Mouse (Mus musculus) neural tube, embryonic 14.5 days (tissue): ENCODE data around the gene Rnf38. TPM values are rescaled to one million over a fixed set of nuclear protein-coding genes. Genes with fewer than 3 reads are reported as not detected.

Experiments used
- ATAC-seq: fragments of 200-750 bp; cut with Nextera tagmentation; 2 replicates; pipeline ENCODE4 v1.8.0; 2017; ENCODE audit warnings: low read depth, mild to moderate bottlenecking, moderate TSS enrichment, moderate library complexity
- H3K27ac ChIP-seq: fragments of 300-500 bp; sonication (generic); 2 replicates; pipeline ENCODE4 v1.5.1; 2014; ENCODE audit warnings: low read depth, mild to moderate bottlenecking, control low read depth, low read length, moderate library complexity, mixed read lengths
- H3K27me3 ChIP-seq: fragments of 300-500 bp; sonication (generic); 2 replicates; pipeline ENCODE4 v1.6.1; 2014; ENCODE audit warnings: low read length; ENCODE audit not compliant: control insufficient read depth, insufficient read depth
- H3K36me3 ChIP-seq: fragments of 300-500 bp; sonication (generic); 2 replicates; pipeline ENCODE4 v1.6.1; 2014; ENCODE audit warnings: low read length, mixed read lengths; ENCODE audit not compliant: control insufficient read depth, insufficient read depth
- H3K4me1 ChIP-seq: fragments of 300-500 bp; sonication (generic); 2 replicates; pipeline ENCODE4 v1.6.1; 2014; ENCODE audit warnings: low read length; ENCODE audit not compliant: control insufficient read depth, insufficient read depth
- H3K4me2 ChIP-seq: fragments of 300-500 bp; sonication (generic); 2 replicates; pipeline ENCODE4 v1.6.1; 2014; ENCODE audit warnings: mild to moderate bottlenecking, low read depth, low read length, control low read depth
- H3K4me3 ChIP-seq: fragments of 300-500 bp; sonication (generic); 2 replicates; pipeline ENCODE4 v1.5.1; 2014; ENCODE audit warnings: low read depth, low read length, control low read depth, mixed read lengths
- H3K9ac ChIP-seq: fragments of 300-500 bp; sonication (generic); replicated peaks from 2 replicates; pipeline ENCODE4 v1.6.1; 2014; ENCODE audit warnings: low read depth, mild to moderate bottlenecking, control low read depth, low read length, mixed read lengths
- H3K9me3 ChIP-seq: fragments of 300-500 bp; sonication (generic); 2 replicates; pipeline ENCODE4 v1.6.1; 2016; ENCODE audit warnings: low read length; ENCODE audit not compliant: control insufficient read depth
- WGBS: fragments of 180-500 bp; shearing (Covaris S2); extraction: QIAGEN DNeasy Blood & Tissue Kit; methylation state at CpG from one replicate; pipeline ENCODE4 v1.1.7; 2014; 5-methylcytosine and 5-hydroxymethylcytosine counted together
- polyA plus RNA-seq: library from polyadenylated mRNA; unstranded; fragments of >200 nt; fragmentation: Nextera tagmentation; extraction: Ambion mirVana; gene quantifications from 2 replicates; pipeline ENCODE4 v1.2.1, GENCODE M21; 2014

The Rnf38 gene
- polyA plus RNA-seq, 1 experiment from 2014 or later = 47.9 TPM

DNA sequence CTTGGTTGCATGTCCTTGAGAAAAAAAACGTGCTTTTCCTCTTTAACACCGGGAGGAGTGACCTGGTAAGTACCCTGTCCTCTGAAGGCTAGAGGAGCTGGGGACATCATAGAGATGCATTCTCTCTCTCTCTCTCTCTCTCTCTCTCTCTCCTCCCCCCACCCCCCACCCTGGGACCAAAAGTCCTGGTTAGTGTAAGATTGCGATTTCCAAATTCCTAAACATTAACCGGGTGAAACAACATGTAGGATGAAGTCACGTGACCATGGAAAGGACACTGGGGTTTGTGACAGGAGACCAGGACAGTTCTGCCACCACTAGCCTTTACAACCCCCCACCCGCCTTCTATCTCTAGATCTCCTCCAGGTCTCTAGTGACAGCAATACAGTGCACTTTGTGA, 19.6 kb upstream of the Rnf38 start:
- 12% methylated on average over 6 of the region's 6 CpGs for WGBS
- no peak overlapping the region for H3K9ac ChIP-seq
- H3K4me3 ChIP-seq = no peak overlapping the region

DNA sequence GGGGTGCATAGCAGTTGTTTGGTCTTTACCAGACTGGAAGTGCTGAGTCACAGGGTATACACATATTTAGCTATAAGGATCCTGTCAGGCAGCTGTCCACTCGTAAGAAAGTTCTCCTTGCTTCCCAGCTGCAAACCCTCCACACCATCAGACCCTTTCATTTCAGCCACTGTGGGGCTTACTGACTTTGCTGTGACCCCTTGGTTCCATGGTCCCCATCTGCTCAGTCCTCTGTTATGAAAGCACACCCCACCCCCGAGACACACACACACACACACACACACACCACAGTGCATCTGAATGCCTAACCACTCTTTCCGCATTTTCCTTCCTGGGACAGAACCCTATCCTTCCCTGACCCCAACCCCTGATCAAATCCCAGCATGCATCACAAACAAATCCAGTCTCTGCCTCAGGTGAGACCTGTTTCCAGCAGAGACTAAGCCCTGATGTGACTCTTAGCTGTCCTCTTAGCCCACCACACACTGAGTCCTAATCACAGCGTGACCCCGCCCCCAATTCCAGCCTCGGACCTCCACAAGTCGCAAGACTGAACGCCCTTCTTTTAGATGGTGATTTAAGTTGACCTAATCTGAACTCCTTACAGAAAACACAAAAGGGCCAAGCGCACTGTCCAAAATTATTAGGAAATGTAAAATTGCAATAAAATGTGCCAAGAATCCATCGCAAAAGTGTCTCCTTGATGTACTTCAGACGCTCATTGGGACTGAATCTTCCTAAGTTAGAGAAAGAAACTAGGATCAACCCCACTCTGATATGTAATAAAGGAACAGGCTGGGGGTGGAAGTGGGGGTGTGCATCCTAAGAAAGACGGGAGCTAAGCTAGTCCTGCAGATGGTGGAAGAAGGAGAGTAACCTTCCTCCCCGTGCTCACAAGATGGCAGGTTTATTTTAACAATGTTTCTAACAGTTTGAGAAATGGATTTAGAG, 18.7 kb upstream of the Rnf38 start:
- 11% methylated on average over 13 of the region's 13 CpGs for WGBS
- Histone ChIP-seq H3K4me2 (no peak overlapping the region), H3K27ac (no peak overlapping the region), H3K4me1 (peaks cover 8% of the 10 kb centered on the region), H3K4me3 (no peak overlapping the region), H3K36me3 (no peaks in the 10 kb centered on the region), H3K9ac (no peak overlapping the region), H3K9me3 (no peaks in the 10 kb centered on the region), H3K27me3 (no peaks in the 10 kb centered on the region)
- ATAC-seq = no peak

More for the DNA sequence above, 19.6 kb upstream of the Rnf38 start:
- Histone ChIP-seq H3K36me3 (no peaks in the 10 kb centered on the region), H3K4me1 (no peaks in the 10 kb centered on the region), H3K27ac (no peak overlapping the region), H3K27me3 (no peaks in the 10 kb centered on the region), H3K9me3 (no peaks in the 10 kb centered on the region), H3K4me2 (no peak overlapping the region)
- no peak for ATAC-seq

DNA sequence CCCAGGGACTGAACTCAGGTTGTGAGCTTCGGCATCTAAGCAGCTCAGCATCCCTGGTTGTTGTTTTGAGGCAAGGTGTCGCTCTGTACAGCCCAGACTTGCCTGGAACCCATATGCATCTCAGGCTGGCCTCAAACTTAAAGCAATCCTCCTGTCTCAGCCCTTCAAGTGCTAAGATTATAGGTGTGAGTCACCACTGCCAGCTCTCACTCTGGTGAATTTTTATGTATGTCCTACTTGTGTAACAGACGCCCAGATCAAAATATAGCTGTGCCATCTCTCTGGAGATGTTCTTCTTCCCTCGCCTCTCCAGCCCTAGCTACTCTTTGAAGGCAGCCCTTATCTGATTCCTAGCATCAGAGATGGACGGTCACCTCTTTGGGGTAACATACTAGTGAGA, 17.9 kb upstream of the Rnf38 start:
- ATAC-seq = no peak
- no peak overlapping the region for H3K4me3 ChIP-seq
- no peak overlapping the region for H3K27ac ChIP-seq
- H3K9me3 ChIP-seq = no peaks in the 10 kb centered on the region
- WGBS = 84% methylated on average over 5 of the region's 5 CpGs
- peaks cover 11% of the 10 kb centered on the region for H3K4me1 ChIP-seq
- H3K27me3 ChIP-seq = no peaks in the 10 kb centered on the region
- H3K36me3 ChIP-seq = no peaks in the 10 kb centered on the region
- no peak overlapping the region for H3K9ac ChIP-seq
- H3K4me2 ChIP-seq = no peak overlapping the region

DNA sequence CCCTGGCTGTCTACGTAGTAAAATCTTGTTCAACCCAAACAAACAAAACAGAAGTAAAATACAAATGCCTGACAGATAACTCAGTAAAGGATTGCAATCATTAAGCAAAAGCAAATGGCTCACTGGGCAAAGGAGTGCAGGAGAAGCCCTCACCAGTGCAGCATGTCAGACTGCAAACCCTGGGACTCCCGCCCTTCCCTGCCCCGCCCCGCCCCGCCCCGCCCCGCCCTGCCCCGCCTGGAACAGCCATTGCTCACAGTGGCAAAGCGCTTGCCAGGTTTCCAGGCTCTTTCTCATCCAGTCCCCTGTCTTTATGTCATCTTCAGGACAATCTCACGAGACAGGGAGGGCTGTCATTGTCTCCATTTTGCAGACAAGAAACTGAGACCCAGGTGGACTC, 16.1 kb upstream of the Rnf38 start:
- 4% methylated on average over 10 of the region's 10 CpGs for WGBS
- no peak for ATAC-seq
- no peak overlapping the region for H3K4me3 ChIP-seq
- H3K4me2 ChIP-seq = peak overlapping the region; percentile 31; the same call in 1 of the 2 replicates
- no peaks in the 10 kb centered on the region for H3K36me3 ChIP-seq
- no peaks in the 10 kb centered on the region for H3K9me3 ChIP-seq
- H3K27me3 ChIP-seq = no peaks in the 10 kb centered on the region
- no peak overlapping the region for H3K9ac ChIP-seq
- H3K27ac ChIP-seq = 0 out of 2 replicates have a peak overlapping the region, but pooled peaks have one; percentile 34
- H3K4me1 ChIP-seq = peaks cover 11% of the 10 kb centered on the region

DNA sequence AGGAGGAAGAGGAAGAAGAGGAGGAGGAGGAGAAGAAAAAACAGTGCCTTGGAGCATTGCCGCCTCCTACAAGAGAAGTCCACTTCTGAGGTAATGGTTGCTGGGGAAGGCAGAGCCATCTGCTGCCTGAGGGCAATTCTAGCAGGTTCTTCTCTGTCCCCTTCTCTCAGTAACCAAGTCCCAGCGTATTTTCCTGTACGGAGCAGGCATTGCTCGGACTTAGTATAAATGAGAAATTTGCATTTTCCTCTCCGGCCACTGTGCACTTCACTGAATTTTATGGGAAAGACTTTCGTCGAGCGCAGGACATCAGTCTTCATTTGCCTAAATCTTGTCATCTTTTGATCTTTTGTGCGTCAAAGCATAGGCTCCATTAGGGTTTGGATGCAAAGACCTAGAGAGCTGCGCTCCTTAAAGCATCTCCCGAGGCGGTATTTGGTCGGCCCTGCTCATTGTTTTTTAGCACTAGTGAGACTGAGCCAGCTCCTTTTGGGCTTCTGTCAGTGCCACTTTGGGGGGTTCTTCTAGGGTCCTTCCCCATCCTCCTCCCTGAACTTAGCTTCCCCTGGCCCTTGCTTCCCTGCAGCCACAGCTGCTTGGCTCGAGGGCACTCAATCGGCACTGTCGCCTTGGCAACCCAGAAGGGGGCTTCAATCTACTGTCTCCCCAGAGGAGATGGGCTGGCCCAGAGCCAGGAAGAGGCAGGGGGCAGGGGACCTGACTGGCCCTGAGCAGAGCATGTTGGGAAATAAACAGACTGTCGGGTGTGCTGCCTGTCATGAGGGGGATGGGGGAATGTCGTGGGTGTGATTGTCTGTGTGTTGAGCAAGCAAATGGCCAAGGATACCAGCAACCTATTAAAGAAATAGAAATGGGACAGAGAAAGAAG, 13.7 kb upstream of the Rnf38 start:
- no peak overlapping the region for H3K4me3 ChIP-seq
- ATAC-seq = peak; percentile 91
- no peaks in the 10 kb centered on the region for H3K27me3 ChIP-seq
- peak overlapping the region; percentile 83 for H3K27ac ChIP-seq
- H3K4me1 ChIP-seq = peaks cover 11% of the 10 kb centered on the region
- no peak overlapping the region for H3K9ac ChIP-seq
- H3K36me3 ChIP-seq = no peaks in the 10 kb centered on the region
- no peaks in the 10 kb centered on the region for H3K9me3 ChIP-seq
- peak overlapping the region; percentile 36 for H3K4me2 ChIP-seq
- WGBS = 3% methylated on average over 18 of the region's 18 CpGs

DNA sequence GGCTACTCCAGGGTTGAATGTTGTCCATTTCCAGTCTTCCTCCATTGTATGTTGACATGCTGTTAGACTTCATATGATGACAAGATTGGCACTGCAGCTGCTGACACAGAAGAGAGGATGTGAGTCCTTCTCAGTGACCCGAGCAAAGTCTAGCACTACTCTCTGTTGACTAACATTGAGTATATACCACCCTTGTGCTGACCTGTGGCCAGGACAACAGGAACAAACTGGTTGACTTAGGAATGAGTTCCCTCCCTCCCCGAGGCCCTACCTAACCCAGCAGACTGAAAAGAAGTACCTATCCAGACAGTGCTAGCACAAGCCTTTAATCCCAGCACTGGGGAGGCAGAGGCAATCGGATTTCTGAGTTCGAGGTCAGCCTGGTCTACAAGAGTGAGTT, 12.7 kb upstream of the Rnf38 start:
- H3K4me1 ChIP-seq = peaks cover 11% of the 10 kb centered on the region
- WGBS = 94% methylated on average over 4 of the region's 4 CpGs
- H3K36me3 ChIP-seq = no peaks in the 10 kb centered on the region
- no peaks in the 10 kb centered on the region for H3K9me3 ChIP-seq
- no peak overlapping the region for H3K4me3 ChIP-seq
- no peak overlapping the region for H3K27ac ChIP-seq
- no peak overlapping the region for H3K4me2 ChIP-seq
- H3K9ac ChIP-seq = no peak overlapping the region
- H3K27me3 ChIP-seq = no peaks in the 10 kb centered on the region
- no peak for ATAC-seq

DNA sequence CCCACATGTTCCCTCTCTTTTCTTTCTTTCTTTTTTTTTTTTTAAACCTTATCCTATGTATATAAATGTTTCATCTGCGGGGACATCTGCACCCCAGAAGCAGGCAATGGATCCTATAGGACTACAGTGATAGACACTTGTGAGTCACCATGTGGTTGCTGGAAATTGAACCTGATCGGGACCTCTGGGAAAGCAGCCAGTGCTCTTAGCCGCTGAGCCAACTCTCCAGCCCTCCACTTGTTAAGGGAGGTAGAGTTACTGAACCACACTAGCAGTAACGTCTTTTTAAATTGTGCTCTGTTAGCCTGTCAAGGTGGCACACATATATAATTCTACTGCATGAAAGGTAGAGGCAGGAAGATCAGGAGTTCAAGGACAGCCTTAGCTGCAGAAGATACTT, 8.0 kb upstream of the Rnf38 start:
- H3K4me2 ChIP-seq = no peak overlapping the region
- H3K4me1 ChIP-seq = no peaks in the 10 kb centered on the region
- no peak overlapping the region for H3K9ac ChIP-seq
- no peaks in the 10 kb centered on the region for H3K27me3 ChIP-seq
- no peak for ATAC-seq
- no peak overlapping the region for H3K27ac ChIP-seq
- 72% methylated on average over 4 of the region's 4 CpGs for WGBS
- H3K9me3 ChIP-seq = no peaks in the 10 kb centered on the region
- no peak overlapping the region for H3K4me3 ChIP-seq
- H3K36me3 ChIP-seq = no peaks in the 10 kb centered on the region

DNA sequence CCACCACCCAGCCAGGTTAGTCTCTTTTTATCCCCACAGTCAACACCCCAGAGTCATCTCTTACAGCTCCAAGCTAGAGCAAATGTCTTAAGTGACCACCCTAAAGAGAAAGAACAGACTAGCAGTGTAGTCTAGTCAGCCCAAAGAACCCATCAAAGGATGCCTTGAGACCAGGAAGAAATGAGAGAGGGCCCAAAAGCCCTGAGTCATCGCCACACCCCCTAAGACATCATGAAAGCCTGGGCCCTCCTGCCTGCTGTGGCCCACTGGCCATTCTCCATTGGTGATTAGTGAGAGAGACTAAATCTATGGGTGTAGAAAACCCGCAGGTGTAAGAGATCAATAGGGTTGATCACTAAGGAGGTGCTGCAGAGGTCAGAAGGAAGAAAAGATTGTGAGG, 2.4 kb upstream of the Rnf38 start:
- H3K9me3 ChIP-seq = no peaks in the 10 kb centered on the region
- no peak overlapping the region for H3K4me3 ChIP-seq
- no peak overlapping the region for H3K4me2 ChIP-seq
- no peaks in the 10 kb centered on the region for H3K36me3 ChIP-seq
- WGBS = 81% methylated on average over 2 of the region's 2 CpGs
- no peaks in the 10 kb centered on the region for H3K27me3 ChIP-seq
- no peak overlapping the region for H3K9ac ChIP-seq
- H3K4me1 ChIP-seq = peaks cover 21% of the 10 kb centered on the region; the same call in 1 of the 2 replicates
- ATAC-seq = no peak
- H3K27ac ChIP-seq = no peak overlapping the region
